In genomic region chr15:79471095-79471494, GRCm38 (mm10) we compare ENCODE assay signal across 10 mouse cellular contexts. TPM values are rescaled to one million over a fixed set of nuclear protein-coding genes. Genes with fewer than 3 reads are reported as not detected.
A peak's percentile ranks its signal among the peaks of the same experiment; 100 is the strongest.
DNase-seq lines count a peak whose midpoint lies in the region; ATAC-seq lines count a peak whose summit lies in the region.
"Had no signal": no experiment of that assay in that cellular context is flagged by ENCODE, and none has a peak within 500 bp of the region (broad histone marks: within the 10 kb centered on the region; RNA-seq: fewer than 3 reads in every experiment).

No protein-coding gene starts in this region.

- peaks cover 3% of the 10 kb centered on the region; the same call in 1 of the 2 replicates for H3K9me3 ChIP-seq in heart, embryonic 13.5 days
- 0 out of 2 replicates have a peak, but pooled peaks cover 3% of the 10 kb centered on the region for H3K9me3 ChIP-seq in limb, embryonic 12.5 days
- peaks cover 5% of the 10 kb centered on the region; the same call in 1 of the 2 replicates for H3K9me3 ChIP-seq in stomach, embryonic 16.5 days (replicated peaks; ENCODE audit: control insufficient read depth, low read length)

- intact Hi-C loops in heart, postnatal 36 days (cut with DNase I): no loop called here

- peaks cover 10% of the 10 kb centered on the region for H3K27me3 ChIP-seq in heart, embryonic 13.5 days (replicated peaks)
- peaks cover 7% of the 10 kb centered on the region for H3K27me3 ChIP-seq in limb, embryonic 12.5 days
- no peaks in the 10 kb centered on the region for H3K27me3 ChIP-seq in stomach, embryonic 16.5 days (ENCODE audit: control insufficient read depth, insufficient read depth, low read length)

- 44% methylated on average over 10 of the region's 10 CpGs for whole genome bisulfite sequencing in heart, embryonic 13.5 days
- 48% methylated on average over 10 of the region's 10 CpGs for WGBS in limb, embryonic 12.5 days
- 39% methylated on average over 10 of the region's 10 CpGs for whole genome bisulfite sequencing in stomach, embryonic 16.5 days

- no peak overlapping the region for H3K4me3 ChIP-seq in heart, embryonic 13.5 days
- no peak overlapping the region for H3K4me3 ChIP-seq in limb, embryonic 12.5 days (replicated peaks)
- H3K4me3 ChIP-seq in stomach, embryonic 16.5 days (replicated peaks; ENCODE audit: low read length): no peak overlapping the region; the same call in 1 of the 2 replicates

- H3K27ac ChIP-seq in heart, embryonic 13.5 days (replicated peaks): no peak overlapping the region
- no peak overlapping the region for H3K27ac ChIP-seq in limb, embryonic 12.5 days
- H3K27ac ChIP-seq in stomach, embryonic 16.5 days (ENCODE audit: low read length): no peak overlapping the region

- no peak for DNase-seq in heart, postnatal 36 days
- peak; percentile 65 to 66 for DNase-seq in right cerebral cortex, adult 2 months (ENCODE audit: low spot score in 2 of 2)
- no peak for DNase-seq in right cerebral cortex, postnatal 4 days
- DNase-seq in lung, postnatal 36 days: no peak
- DNase-seq in lung, postnatal 4 days: no peak
- DNase-seq: heart, postnatal 4 days had no signal

- H3K4me1 ChIP-seq in heart, embryonic 13.5 days: peaks cover 10% of the 10 kb centered on the region; the same call in 1 of the 2 replicates
- no peaks in the 10 kb centered on the region for H3K4me1 ChIP-seq in limb, embryonic 12.5 days (replicated peaks)
- peaks cover 6% of the 10 kb centered on the region; the same call in 1 of the 2 replicates for H3K4me1 ChIP-seq in stomach, embryonic 16.5 days (ENCODE audit: control insufficient read depth, insufficient read depth, low read length)

- ATAC-seq in heart, embryonic 13.5 days (ENCODE audit: extremely low read depth, insufficient number of reproducible peaks, low FRiP score, low TSS enrichment): no peak
- ATAC-seq in limb, embryonic 12.5 days (ENCODE audit: insufficient number of reproducible peaks, insufficient read depth, low FRiP score, low TSS enrichment, low read depth): no peak
- ATAC-seq in stomach, embryonic 16.5 days (ENCODE audit: insufficient read depth, low FRiP score): no peak

- H3K36me3 ChIP-seq in heart, embryonic 13.5 days: no peaks in the 10 kb centered on the region
- no peaks in the 10 kb centered on the region for H3K36me3 ChIP-seq in limb, embryonic 12.5 days
- no peaks in the 10 kb centered on the region for H3K36me3 ChIP-seq in stomach, embryonic 16.5 days (ENCODE audit: control insufficient read depth, insufficient read depth, low read length)

- no peak overlapping the region for H3K9ac ChIP-seq in heart, embryonic 13.5 days
- H3K9ac ChIP-seq in limb, embryonic 12.5 days (replicated peaks): no peak overlapping the region
- no peak overlapping the region; the same call in 1 of the 2 replicates for H3K9ac ChIP-seq in stomach, embryonic 16.5 days (ENCODE audit: low read length)

- H3K4me2 ChIP-seq in heart, embryonic 13.5 days: peak overlapping the region; percentile 56
- peak overlapping the region; percentile 48 for H3K4me2 ChIP-seq in limb, embryonic 12.5 days
- H3K4me2 ChIP-seq in stomach, embryonic 16.5 days (ENCODE audit: low read depth, low read length): peak overlapping the region; percentile 35

RNA-seq across cellular contexts. Expression of gene Csnk1e, which starts 15.7 kb away (rescaled TPM):
- polyA plus RNA-seq in heart, embryonic 13.5 days (2015; fragmentation: Nextera tagmentation; extraction: Ambion mirVana): 64.8 and 76.2 TPM in 2 replicates
- total RNA-seq in heart, postnatal 36 days (2021): 10 to 100 TPM; 55.8 to 60.5 TPM
- polyA plus RNA-seq in limb, embryonic 12.5 days (2016; fragmentation: Nextera tagmentation; extraction: Ambion mirVana): 148 and 158 TPM in 2 replicates
- polyA plus RNA-seq in stomach, embryonic 16.5 days (2015; fragmentation: Nextera tagmentation; extraction: Ambion mirVana): 34.5 and 35.0 TPM in 2 replicates

RNA-seq across cellular contexts. Expression of gene Kcnj4, which starts 33.9 kb away (rescaled TPM):
- 0.19 and 0.21 TPM in 2 replicates for polyA plus RNA-seq in heart, embryonic 13.5 days (2015; fragmentation: Nextera tagmentation; extraction: Ambion mirVana)
- total RNA-seq in heart, postnatal 36 days (2021): under 1 TPM in 1 of 2 experiments, not detected in 1; 0.11 TPM
- polyA plus RNA-seq in limb, embryonic 12.5 days (2016; fragmentation: Nextera tagmentation; extraction: Ambion mirVana): not detected in 2 replicates
- not detected in 2 replicates for polyA plus RNA-seq in stomach, embryonic 16.5 days (2015; fragmentation: Nextera tagmentation; extraction: Ambion mirVana)
- total RNA-seq: megakaryocyte progenitor cell, adult 5-6 weeks had no signal

RNA-seq across cellular contexts. Expression of gene Kdelr3, which starts 45.1 kb away (rescaled TPM):
- polyA plus RNA-seq in heart, embryonic 13.5 days (2015; fragmentation: Nextera tagmentation; extraction: Ambion mirVana): 69.8 and 72.1 TPM in 2 replicates
- total RNA-seq in heart, postnatal 36 days (2021): 1 to 10 TPM; 6.5 to 7.2 TPM
- 35.9 and 42.8 TPM in 2 replicates for polyA plus RNA-seq in limb, embryonic 12.5 days (2016; fragmentation: Nextera tagmentation; extraction: Ambion mirVana)
- polyA plus RNA-seq in stomach, embryonic 16.5 days (2015; fragmentation: Nextera tagmentation; extraction: Ambion mirVana): 109 and 111 TPM in 2 replicates

Comparison
In these comparisons a context has a peak if more than half of its experiments do, and no peak if none do; other contexts are left out.
1. DNase-seq: peak in right cerebral cortex, adult 2 months (2 of 2); none in heart, postnatal 36 days (0 of 2), right cerebral cortex, postnatal 4 days (single experiment), lung, postnatal 36 days (single experiment) and lung, postnatal 4 days (0 of 2).
2. Peak in every context shown above with its lines, with median percentiles within 50 percentile points of each other: H3K4me2 ChIP-seq.